Mouse (Mus musculus): ENCODE data around the gene Spint2. TPM values are rescaled to one million over a fixed set of nuclear protein-coding genes. Genes with fewer than 3 reads are reported as not detected.

Spint2 gene
- polyA plus RNA-seq, 1 experiment: 3.9 TPM

- H3K4me1 ChIP-seq (ENCODE audit: control insufficient read depth, insufficient read depth, insufficient read length, low read length): no peaks in the 10 kb centered on the region
- H3K27ac ChIP-seq (replicated peaks; ENCODE audit: low read depth, low read length): peak overlapping the region; percentile 81
- H3K4me3 ChIP-seq (ENCODE audit: insufficient read depth, low read depth, low read length): no peak overlapping the region
Measured at GRCm38 (mm10) chr7:29292458-29293098, 10.9 kb upstream of the Spint2 start.

DNA sequence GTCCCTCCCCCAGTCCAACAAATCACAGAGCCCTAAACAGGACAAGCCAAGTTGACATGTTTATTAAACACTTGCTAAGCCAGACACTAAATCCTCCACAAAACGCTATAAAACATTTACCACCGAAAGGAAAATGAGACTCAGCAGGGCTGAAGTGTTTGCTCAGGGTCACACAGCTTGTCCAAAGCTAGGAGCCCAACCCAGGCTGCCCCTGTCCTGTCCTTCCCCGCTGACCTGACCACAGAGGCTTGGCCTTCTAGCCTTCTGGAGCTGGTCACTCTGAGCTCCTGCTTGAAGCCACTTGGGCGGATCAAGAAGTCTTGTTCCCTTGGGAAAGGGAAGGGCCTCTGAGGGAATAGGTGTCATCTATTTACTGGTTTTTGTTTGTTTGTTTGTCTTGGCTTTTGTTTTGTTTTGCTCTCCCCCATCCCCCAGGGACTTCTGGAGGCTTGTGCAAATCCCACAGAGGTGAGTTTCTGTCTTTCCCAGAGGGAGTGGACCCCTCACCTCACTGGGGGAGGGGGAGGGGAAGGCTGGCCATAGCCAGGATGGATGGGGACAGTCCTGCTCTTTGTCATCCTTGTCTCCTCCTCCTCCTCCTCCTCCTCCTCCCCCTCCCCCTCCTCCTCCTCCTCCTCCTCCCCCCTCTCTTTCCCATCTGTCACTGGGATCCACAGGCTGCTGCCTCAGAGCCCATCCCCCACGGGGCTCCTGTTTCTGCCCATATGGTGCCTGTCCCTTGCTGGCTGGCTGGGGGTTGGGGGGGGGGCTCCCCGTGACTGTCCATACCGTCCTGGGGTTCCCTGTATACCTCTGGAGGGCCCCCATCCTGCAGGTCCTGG is 10.1 kb upstream of the Spint2 start:
- H3K4me3 ChIP-seq (ENCODE audit: insufficient read depth, low read depth, low read length): peak overlapping the region; percentile 26; the same call in 1 of the 2 replicates

DNA sequence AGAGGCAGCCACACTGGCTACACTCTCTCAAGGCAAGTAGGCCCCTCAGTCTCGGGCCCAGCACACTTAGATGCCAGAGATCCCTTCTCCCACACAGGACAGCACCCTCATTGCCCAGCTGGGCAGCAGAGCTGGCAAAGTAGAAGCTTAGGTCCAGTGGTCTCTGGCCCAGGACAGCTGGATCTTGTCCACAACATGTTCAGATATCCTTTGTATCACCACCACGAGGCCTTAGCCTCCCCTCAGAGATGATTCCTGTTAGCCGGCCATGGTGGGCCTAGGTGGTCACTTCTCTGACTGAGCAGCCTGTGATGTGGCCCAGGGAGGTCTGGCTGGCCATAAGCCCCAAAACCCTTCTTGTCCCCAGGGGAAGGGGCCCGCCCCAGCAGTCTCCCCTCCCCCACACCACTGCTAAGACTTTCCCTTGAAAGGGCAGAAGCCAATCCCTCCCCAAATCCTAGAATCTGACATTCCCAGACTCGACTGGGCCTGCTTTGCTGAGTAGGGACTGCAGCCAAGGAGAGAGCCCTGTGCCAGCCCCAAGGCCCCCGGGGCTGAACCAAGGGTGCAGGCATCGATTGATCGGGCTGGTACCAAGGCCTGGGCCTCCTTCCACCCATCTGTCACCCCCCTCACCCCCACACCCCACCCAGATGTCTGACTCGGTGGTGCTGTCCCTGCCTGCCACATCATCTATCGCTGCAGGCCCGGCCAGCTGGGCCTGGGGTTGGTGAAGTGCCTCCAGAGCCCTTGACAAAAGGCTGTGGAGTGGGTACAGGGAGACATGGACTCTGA is 9.2 kb upstream of the Spint2 start:
- Histone ChIP-seq H3K4me1 (ENCODE audit: control insufficient read depth, insufficient read depth, insufficient read length, low read length) (no peaks in the 10 kb centered on the region), H3K4me3 (ENCODE audit: insufficient read depth, low read depth, low read length) (peak overlapping the region; percentile 26; the same call in 1 of the 2 replicates), H3K27ac (replicated peaks; ENCODE audit: low read depth, low read length) (peak overlapping the region; percentile 78)

More for the DNA sequence above, 10.1 kb upstream of the Spint2 start:
- Histone ChIP-seq H3K27ac (replicated peaks; ENCODE audit: low read depth, low read length) (peak overlapping the region; percentile 78), H3K4me1 (ENCODE audit: control insufficient read depth, insufficient read depth, insufficient read length, low read length) (no peaks in the 10 kb centered on the region)

DNA sequence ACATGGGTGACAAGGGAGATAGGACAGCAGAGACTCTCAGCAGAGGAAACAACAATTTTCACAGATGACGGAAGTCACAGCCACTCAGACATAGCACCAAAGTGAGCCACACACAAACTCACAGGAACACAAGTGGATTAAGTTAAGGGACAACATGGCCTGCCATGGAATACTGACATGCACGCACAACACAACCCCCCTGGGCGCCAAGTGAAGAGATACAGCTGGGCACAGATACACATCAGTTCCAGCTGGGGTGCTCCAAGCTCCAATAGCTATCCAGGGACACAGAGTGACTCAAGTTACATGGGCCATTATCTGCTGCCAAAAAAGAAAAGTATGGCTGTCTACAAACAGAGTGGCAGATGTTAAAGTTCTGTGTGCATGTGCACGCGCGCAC is 8.1 kb upstream of the Spint2 start:
- Histone ChIP-seq H3K27ac (replicated peaks; ENCODE audit: low read depth, low read length) (peak overlapping the region; percentile 55), H3K4me3 (ENCODE audit: insufficient read depth, low read depth, low read length) (peak overlapping the region; percentile 48), H3K4me1 (ENCODE audit: control insufficient read depth, insufficient read depth, insufficient read length, low read length) (no peaks in the 10 kb centered on the region)

GRCm38 (mm10) chr7:29288942-29289638 is 7.4 kb upstream of the Spint2 start, which contains the start of gene Ppp1r14a:
Ppp1r14a (plus strand) TSS chr7:29289308.
- Histone ChIP-seq H3K4me1 (ENCODE audit: control insufficient read depth, insufficient read depth, insufficient read length, low read length) (no peaks in the 10 kb centered on the region), H3K4me3 (ENCODE audit: insufficient read depth, low read depth, low read length) (peak within 1 kb of the TSS; percentile 48), H3K27ac (replicated peaks; ENCODE audit: low read depth, low read length) (peak within 1 kb of the TSS; percentile 55)

- H3K27ac ChIP-seq (replicated peaks; ENCODE audit: low read depth, low read length): no peak overlapping the region
- H3K4me3 ChIP-seq (ENCODE audit: insufficient read depth, low read depth, low read length): no peak overlapping the region
- no peaks in the 10 kb centered on the region for H3K4me1 ChIP-seq (ENCODE audit: control insufficient read depth, insufficient read depth, insufficient read length, low read length)
Measured at GRCm38 (mm10) chr7:29288079-29288478, 6.4 kb upstream of the Spint2 start.

DNA sequence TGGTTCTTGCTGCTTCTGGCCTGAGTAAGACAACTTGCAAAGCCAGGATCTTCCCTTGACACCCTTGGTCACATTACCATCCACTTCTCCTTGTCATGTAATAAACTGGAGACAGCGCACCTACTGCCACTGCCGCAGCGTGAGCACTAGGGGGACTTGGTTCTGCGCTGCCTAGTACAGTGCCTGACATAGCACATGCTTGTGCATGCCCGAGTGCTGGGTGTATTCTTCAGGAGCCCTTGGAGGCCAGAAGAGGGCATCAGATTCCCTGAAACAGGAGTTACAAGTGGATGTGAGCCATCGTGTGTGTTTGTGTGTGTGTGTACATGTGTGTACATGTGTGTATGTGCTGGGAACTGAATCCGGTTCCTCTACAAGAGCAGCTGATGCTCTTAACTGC is 5.8 kb upstream of the Spint2 start:
- Histone ChIP-seq H3K27ac (replicated peaks; ENCODE audit: low read depth, low read length) (no peak overlapping the region), H3K4me1 (ENCODE audit: control insufficient read depth, insufficient read depth, insufficient read length, low read length) (no peaks in the 10 kb centered on the region), H3K4me3 (ENCODE audit: insufficient read depth, low read depth, low read length) (no peak overlapping the region)

- Histone ChIP-seq H3K4me3 (ENCODE audit: insufficient read depth, low read depth, low read length) (no peak overlapping the region), H3K4me1 (ENCODE audit: control insufficient read depth, insufficient read depth, insufficient read length, low read length) (no peaks in the 10 kb centered on the region), H3K27ac (replicated peaks; ENCODE audit: low read depth, low read length) (no peak overlapping the region)
Measured at GRCm38 (mm10) chr7:29284523-29284922, 2.8 kb upstream of the Spint2 start.

DNA sequence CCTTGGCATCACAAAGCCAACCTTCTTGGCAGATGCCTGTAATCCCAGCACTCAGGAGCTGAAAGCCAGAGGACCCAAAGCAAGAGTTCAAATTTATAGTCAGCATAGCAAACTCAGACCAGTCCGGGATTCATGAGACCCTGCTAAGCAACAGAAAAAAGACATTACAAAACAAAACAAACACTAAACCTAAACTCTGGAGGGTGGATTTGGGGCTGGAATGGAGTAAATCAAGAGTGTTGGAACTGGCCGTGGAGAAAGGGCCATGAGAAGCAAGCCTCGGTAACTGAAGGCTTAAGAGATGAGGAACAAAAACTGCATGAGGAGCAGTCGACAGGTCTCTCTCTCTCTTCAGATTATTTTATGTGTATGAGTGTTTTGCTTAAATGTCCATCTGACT is 2.2 kb upstream of the Spint2 start:
- H3K4me3 ChIP-seq (ENCODE audit: insufficient read depth, low read depth, low read length): no peak overlapping the region
- no peak overlapping the region for H3K27ac ChIP-seq (replicated peaks; ENCODE audit: low read depth, low read length)
- no peaks in the 10 kb centered on the region for H3K4me1 ChIP-seq (ENCODE audit: control insufficient read depth, insufficient read depth, insufficient read length, low read length)

GRCm38 (mm10) chr7:29282074-29282554 is 402 bp upstream of the Spint2 start:
- Histone ChIP-seq H3K4me3 (ENCODE audit: insufficient read depth, low read depth, low read length) (peak overlapping the region; percentile 66), H3K4me1 (ENCODE audit: control insufficient read depth, insufficient read depth, insufficient read length, low read length) (no peaks in the 10 kb centered on the region), H3K27ac (replicated peaks; ENCODE audit: low read depth, low read length) (no peak overlapping the region)

GRCm38 (mm10) chr7:29280801-29281200 is 911 bp downstream of the Spint2 start:
- H3K4me1 ChIP-seq (ENCODE audit: control insufficient read depth, insufficient read depth, insufficient read length, low read length): no peaks in the 10 kb centered on the region
- peak overlapping the region; percentile 66 for H3K4me3 ChIP-seq (ENCODE audit: insufficient read depth, low read depth, low read length)
- H3K27ac ChIP-seq (replicated peaks; ENCODE audit: low read depth, low read length): no peak overlapping the region

- Histone ChIP-seq H3K4me3 (ENCODE audit: insufficient read depth, low read depth, low read length) (no peak overlapping the region), H3K4me1 (ENCODE audit: control insufficient read depth, insufficient read depth, insufficient read length, low read length) (no peaks in the 10 kb centered on the region)
Measured at GRCm38 (mm10) chr7:29279924-29280323, 1.8 kb downstream of the Spint2 start.

GRCm38 (mm10) chr7:29279261-29279660 is 2.5 kb downstream of the Spint2 start:
- Histone ChIP-seq H3K4me3 (ENCODE audit: insufficient read depth, low read depth, low read length) (no peak overlapping the region), H3K4me1 (ENCODE audit: control insufficient read depth, insufficient read depth, insufficient read length, low read length) (no peaks in the 10 kb centered on the region), H3K27ac (replicated peaks; ENCODE audit: low read depth, low read length) (no peak overlapping the region)

More at GRCm38 (mm10) chr7:29279924-29280323, 1.8 kb downstream of the Spint2 start:
- H3K27ac ChIP-seq (replicated peaks; ENCODE audit: low read depth, low read length): 0 out of 2 replicates have a peak overlapping the region, but pooled peaks have one; percentile 8

GRCm38 (mm10) chr7:29277510-29277909 is 4.2 kb downstream of the Spint2 start:
- Histone ChIP-seq H3K4me1 (ENCODE audit: control insufficient read depth, insufficient read depth, insufficient read length, low read length) (no peaks in the 10 kb centered on the region), H3K4me3 (ENCODE audit: insufficient read depth, low read depth, low read length) (no peak overlapping the region), H3K27ac (replicated peaks; ENCODE audit: low read depth, low read length) (peak overlapping the region; percentile 56; the same call in 1 of the 2 replicates)
